Mouse (Mus musculus) spleen, postnatal 4 days (tissue): ENCODE results near the gene Emilin1.

Experiments used
- DNase-seq, 2 experiments: peaks; one replicate each; pipeline ENCODE4 v3.0.0; 2022; ENCODE audit warnings: low spot score in 2 of 2

Emilin1 gene

GRCm38 (mm10) chr5:30959966-30960501 is 46.8 kb downstream of the Emilin1 start, which contains the start of gene Preb:
TSS of gene Preb (minus strand) at chr5:30960361.
- peak; percentile 97 to 99 for DNase-seq

- no peak for DNase-seq
Observed at GRCm38 (mm10) chr5:30960814-30961213, 47.6 kb downstream of the Emilin1 start.

GRCm38 (mm10) chr5:30961545-30962505 is 48.6 kb downstream of the Emilin1 start:
- DNase-seq = no peak

GRCm38 (mm10) chr5:30963916-30964315 is 50.7 kb downstream of the Emilin1 start:
- no peak for DNase-seq

GRCm38 (mm10) chr5:30966189-30966588 is 53.0 kb downstream of the Emilin1 start:
- no peak for DNase-seq

- DNase-seq = no peak
Observed at GRCm38 (mm10) chr5:30968416-30968815, 55.2 kb downstream of the Emilin1 start, which contains the start of gene Tcf23. TSS of gene Tcf23 (plus strand) at chr5:30968662.

GRCm38 (mm10) chr5:30969440-30969839 is 56.2 kb downstream of the Emilin1 start:
- no peak for DNase-seq
